Mouse (Mus musculus) T-helper 17 cell (primary cell): Measurements from ENCODE around the gene Pld2.

Experiments
- in situ Hi-C, 2 experiments: fragments of 300-600 bp; cut with MboI, MseI; formaldehyde crosslinking; loops; 1 replicate in 1 of 2; 2 replicates in 1 of 2; pipeline ENCODE4 v1.15.1; 2025; ENCODE audit warnings: high pct_unique_total_duplicates in 2 of 2

Pld2 gene

DNA sequence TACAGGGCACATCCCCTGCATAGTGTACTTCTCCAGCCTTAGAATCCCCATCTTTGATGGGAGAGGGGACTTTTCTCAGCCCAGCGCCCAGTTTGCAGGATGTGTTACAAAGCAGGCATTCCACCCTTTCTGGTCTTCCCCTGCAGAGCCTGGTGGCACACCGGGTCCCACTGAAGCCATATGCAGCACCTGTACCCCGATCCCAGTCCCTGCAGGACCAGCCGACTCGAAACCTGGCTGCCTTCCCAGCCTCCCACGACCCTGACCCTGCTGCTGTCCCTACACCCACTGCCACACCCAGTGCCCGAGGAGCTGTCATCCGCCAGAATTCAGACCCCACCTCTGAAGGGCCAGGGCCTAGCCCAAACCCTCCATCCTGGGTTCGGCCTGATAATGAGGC lies 67.7 kb downstream of the Pld2 start:
- in situ Hi-C loops, result loop anchor here in 1 of 2 experiments (5.0 kb wide), 2 partner anchors 65 to 195 kb away; partner anchors contain the start of genes Pelp1 and Pld2
